Mouse (Mus musculus) adrenal gland, postnatal 25 days (tissue): ENCODE measurements around the gene Acod1. TPM values are rescaled to one million over a fixed set of nuclear protein-coding genes. Genes with fewer than 3 reads are reported as not detected.
A peak's percentile ranks its signal among the peaks of the same experiment; 100 is the strongest.

Experiments used
- DNase-seq: peaks from one replicate; pipeline ENCODE4 v3.0.0; 2021; ENCODE audit warnings: mixed read lengths
- total RNA-seq: library from RNA; stranded (reverse); gene quantifications from 2 replicates; pipeline ENCODE4 v1.2.3, GENCODE M21; 2021

The Acod1 gene
- total RNA-seq, 1 experiment from 2014 or later: not detected

GRCm38 (mm10) chr14:103072731-103073130 lies 26.0 kb downstream of the Acod1 start:
- no peak for DNase-seq

- no peak for DNase-seq
Measured at GRCm38 (mm10) chr14:103073825-103074224, 27.0 kb downstream of the Acod1 start.

- DNase-seq: no peak
Measured at GRCm38 (mm10) chr14:103075166-103075565, 28.4 kb downstream of the Acod1 start.

- DNase-seq: no peak
Measured at GRCm38 (mm10) chr14:103077272-103078005, 30.7 kb downstream of the Acod1 start.

- no peak for DNase-seq
Measured at GRCm38 (mm10) chr14:103078006-103078912, 31.5 kb downstream of the Acod1 start.

GRCm38 (mm10) chr14:103079209-103079977 lies 32.6 kb downstream of the Acod1 start:
- DNase-seq: no peak

GRCm38 (mm10) chr14:103085840-103086533 lies 39.2 kb downstream of the Acod1 start:
- no peak for DNase-seq

GRCm38 (mm10) chr14:103086671-103087324 lies 40.0 kb downstream of the Acod1 start:
- DNase-seq: no peak

- no peak for DNase-seq
Measured at GRCm38 (mm10) chr14:103087846-103088245, 41.1 kb downstream of the Acod1 start.

- DNase-seq: no peak
Measured at GRCm38 (mm10) chr14:103088624-103089023, 41.8 kb downstream of the Acod1 start.

GRCm38 (mm10) chr14:103093236-103093635 lies 46.5 kb downstream of the Acod1 start:
- DNase-seq: no peak

GRCm38 (mm10) chr14:103093670-103094069 lies 46.9 kb downstream of the Acod1 start:
- DNase-seq: no peak

- DNase-seq: no peak
Measured at GRCm38 (mm10) chr14:103095036-103095435, 48.3 kb downstream of the Acod1 start.

- DNase-seq: no peak
Measured at GRCm38 (mm10) chr14:103095826-103096225, 49.0 kb downstream of the Acod1 start.

GRCm38 (mm10) chr14:103096621-103097020 lies 49.8 kb downstream of the Acod1 start:
- peak; percentile 27 for DNase-seq

GRCm38 (mm10) chr14:103098213-103098586 lies 51.4 kb downstream of the Acod1 start:
- no peak for DNase-seq

- DNase-seq: peak; percentile 93
Measured at GRCm38 (mm10) chr14:103098587-103099235, 51.9 kb downstream of the Acod1 start.

GRCm38 (mm10) chr14:103099238-103099933 lies 52.6 kb downstream of the Acod1 start, which contains the start of gene Fbxl3:
Fbxl3 (minus strand) TSS chr14:103099566.
- peak; percentile 90 for DNase-seq

GRCm38 (mm10) chr14:103100296-103100695 lies 53.5 kb downstream of the Acod1 start:
- no peak for DNase-seq

- DNase-seq: no peak
Measured at GRCm38 (mm10) chr14:103101171-103101570, 54.4 kb downstream of the Acod1 start.
